Mouse (Mus musculus) liver, embryonic 11.5 days (tissue): ENCODE data around the gene Fbxo21. TPM values are rescaled to one million over a fixed set of nuclear protein-coding genes. Genes with fewer than 3 reads are reported as not detected.
A peak's percentile ranks its signal among the peaks of the same experiment; 100 is the strongest.

Experiments used
- ATAC-seq: fragments of 200-750 bp; cut with Nextera tagmentation; replicated peaks from 2 replicates; pipeline ENCODE4 v1.8.0; 2017; ENCODE audit warnings: moderate number of reproducible peaks, mild to moderate bottlenecking, moderate TSS enrichment, moderate library complexity; ENCODE audit not compliant: low FRiP score
- DNase-seq: peaks from one replicate; pipeline ENCODE4 v3.0.0-alpha.2; 2017; ENCODE audit warnings: low spot score
- H3K27ac ChIP-seq: fragments of 300-500 bp; sonication (generic); 2 replicates; pipeline ENCODE4 v1.5.1; 2014; ENCODE audit warnings: mild to moderate bottlenecking, low read depth, low read length, control low read depth
- H3K27me3 ChIP-seq: fragments of 300-500 bp; sonication (generic); replicated peaks from 2 replicates; pipeline ENCODE4 v1.6.1; 2014; ENCODE audit warnings: low read length, mixed read lengths; ENCODE audit not compliant: control insufficient read depth, insufficient read depth
- H3K36me3 ChIP-seq: fragments of 300-500 bp; sonication (generic); 2 replicates; pipeline ENCODE4 v1.6.1; 2014; ENCODE audit warnings: mild to moderate bottlenecking, low read length, moderate library complexity, mixed read lengths; ENCODE audit not compliant: control insufficient read depth, insufficient read depth
- H3K4me1 ChIP-seq: fragments of 300-500 bp; sonication (generic); replicated peaks from 2 replicates; pipeline ENCODE4 v1.6.1; 2014; ENCODE audit warnings: low read length, mixed read lengths; ENCODE audit not compliant: control insufficient read depth, insufficient read depth
- H3K4me2 ChIP-seq: fragments of 300-500 bp; sonication (generic); 2 replicates; pipeline ENCODE4 v1.6.1; 2014; ENCODE audit warnings: mild to moderate bottlenecking, control low read depth, moderate library complexity
- H3K4me3 ChIP-seq: fragments of 300-500 bp; sonication (generic); 2 replicates; pipeline ENCODE4 v1.5.1; 2014; ENCODE audit warnings: low read depth, low read length, control low read depth
- H3K9ac ChIP-seq: fragments of 300-500 bp; sonication (generic); 2 replicates; pipeline ENCODE4 v1.6.1; 2014; ENCODE audit warnings: low read depth, low read length, control low read depth
- H3K9me3 ChIP-seq: fragments of 300-500 bp; sonication (generic); 2 replicates; pipeline ENCODE4 v1.6.1; 2016; ENCODE audit warnings: low read length, inconsistent platforms, mixed read lengths; ENCODE audit not compliant: control insufficient read depth
- WGBS: fragments of 180-500 bp; shearing (Covaris S2); extraction: QIAGEN DNeasy Blood & Tissue Kit; methylation state at CpG from one replicate; pipeline ENCODE4 v1.1.7; 2014; 5-methylcytosine and 5-hydroxymethylcytosine counted together
- polyA plus RNA-seq: library from polyadenylated mRNA; unstranded; fragments of >200 nt; fragmentation: Nextera tagmentation; extraction: Ambion mirVana; gene quantifications from 2 replicates; pipeline ENCODE4 v1.2.1, GENCODE M21; 2014

Gene Fbxo21
- polyA plus RNA-seq, 1 experiment from 2014 or later, result 44.8 TPM

GRCm38 (mm10) chr5:118058858-118059257, 82.3 kb downstream of the Fbxo21 start:
- H3K9ac ChIP-seq, result no peak overlapping the region
- peaks cover 3% of the 10 kb centered on the region; the same call in 1 of the 2 replicates for H3K4me1 ChIP-seq
- H3K4me3 ChIP-seq, result no peak overlapping the region
- H3K27me3 ChIP-seq, result no peaks in the 10 kb centered on the region; the same call in 1 of the 2 replicates
- H3K4me2 ChIP-seq, result no peak overlapping the region
- DNase-seq (no peak), ATAC-seq (peak; percentile 42)
- H3K27ac ChIP-seq, result no peak overlapping the region
- H3K36me3 ChIP-seq, result no peaks in the 10 kb centered on the region
- no peaks in the 10 kb centered on the region for H3K9me3 ChIP-seq
- 70% methylated on average over 10 of the region's 10 CpGs for WGBS

GRCm38 (mm10) chr5:118059646-118060045, 83.1 kb downstream of the Fbxo21 start:
- ATAC-seq, result no peak
- no peak for DNase-seq
- no peaks in the 10 kb centered on the region for H3K36me3 ChIP-seq
- peaks cover 9% of the 10 kb centered on the region for H3K4me1 ChIP-seq
- H3K4me2 ChIP-seq, result no peak overlapping the region
- H3K27me3 ChIP-seq, result no peaks in the 10 kb centered on the region; the same call in 1 of the 2 replicates
- H3K9ac ChIP-seq, result no peak overlapping the region
- H3K9me3 ChIP-seq, result no peaks in the 10 kb centered on the region
- H3K4me3 ChIP-seq, result no peak overlapping the region
- 90% methylated on average over 9 of the region's 9 CpGs for WGBS
- H3K27ac ChIP-seq, result no peak overlapping the region

Other genes with a start within 250 kb of the Fbxo21 start
- gene Nos1, start 195.7 kb upstream of the Fbxo21 start, polyA plus RNA-seq, result 0.01 TPM in 1 of 2 replicates, not detected in the other
- 1.7 and 2.2 TPM in 2 replicates for gene Tesc, start 51.0 kb downstream of the Fbxo21 start, polyA plus RNA-seq
- gene Fbxw8, start 178.7 kb downstream of the Fbxo21 start, polyA plus RNA-seq, result 17.0 and 18.4 TPM in 2 replicates
- 0.05 TPM in 1 of 2 replicates, not detected in the other for gene Hrk, start 187.9 kb downstream of the Fbxo21 start, polyA plus RNA-seq